Mouse (Mus musculus): ENCODE measurements at regions not wholly inside any gene's neighbourhood (a gene's known extent, or its start where the extent isn't known, plus 50 kb on each side); places are given as distances from the start of the nearest gene placed in this dataset.
"Not testable (repeated sequence)": the region's sequence is repeated elsewhere in the genome, so short reads cannot be mapped to it uniquely, and the experiment has no call there.

- TF ChIP-seq POLR2A (IDR thresholded peaks at IDR 0.05; ENCODE audit: borderline replicate concordance, insufficient read depth, low read length) (no peak), CTCF (IDR thresholded peaks at IDR 0.05; ENCODE audit: borderline replicate concordance, insufficient read depth, low read depth, low read length) (no peak)
- H3K4me3 ChIP-seq (replicated peaks; ENCODE audit: insufficient read depth, low read depth, low read length) = no peak overlapping the region
- WGBS = 64% methylated on average over 6 of the region's 6 CpGs
- H3K4me1 ChIP-seq (ENCODE audit: control insufficient read depth, insufficient read depth, low read length) = no peaks in the 10 kb centered on the region
- no peak for DNase-seq
- no peaks in the 10 kb centered on the region; the same call in 1 of the 2 replicates for H3K27me3 ChIP-seq (ENCODE audit: control insufficient read depth, insufficient read depth, low read length)
- no peak overlapping the region for H3K27ac ChIP-seq (ENCODE audit: insufficient read depth, low read length)
Observed at GRCm38 (mm10) chr6:109230391-109230790, 401.9 kb downstream of the Edem1 start.

GRCm38 (mm10) chr6:109233426-109233825 lies 405.0 kb downstream of the Edem1 start:
- TF ChIP-seq POLR2A (IDR thresholded peaks at IDR 0.05; ENCODE audit: borderline replicate concordance, insufficient read depth, low read length) (no peak), CTCF (IDR thresholded peaks at IDR 0.05; ENCODE audit: borderline replicate concordance, insufficient read depth, low read depth, low read length) (no peak)
- no peaks in the 10 kb centered on the region; the same call in 1 of the 2 replicates for H3K27me3 ChIP-seq (ENCODE audit: control insufficient read depth, insufficient read depth, low read length)
- 10% methylated on average over 3 of the region's 3 CpGs for WGBS
- H3K4me3 ChIP-seq (replicated peaks; ENCODE audit: insufficient read depth, low read depth, low read length) = no peak overlapping the region
- H3K27ac ChIP-seq (ENCODE audit: insufficient read depth, low read length) = no peak overlapping the region
- H3K4me1 ChIP-seq (ENCODE audit: control insufficient read depth, insufficient read depth, low read length) = no peaks in the 10 kb centered on the region
- DNase-seq = no peak

GRCm38 (mm10) chr6:109245666-109246065 lies 417.2 kb downstream of the Edem1 start:
- H3K4me1 ChIP-seq (ENCODE audit: control insufficient read depth, insufficient read depth, low read length) = no peaks in the 10 kb centered on the region
- TF ChIP-seq POLR2A (IDR thresholded peaks at IDR 0.05; ENCODE audit: borderline replicate concordance, insufficient read depth, low read length) = no peak
- TF ChIP-seq CTCF (IDR thresholded peaks at IDR 0.05; ENCODE audit: borderline replicate concordance, insufficient read depth, low read depth, low read length) = no peak
- DNase-seq = no peak
- no peaks in the 10 kb centered on the region for H3K27me3 ChIP-seq (ENCODE audit: control insufficient read depth, insufficient read depth, low read length)
- no peak overlapping the region for H3K4me3 ChIP-seq (replicated peaks; ENCODE audit: insufficient read depth, low read depth, low read length)
- WGBS = 40% methylated on average over 2 of the region's 2 CpGs
- H3K27ac ChIP-seq (ENCODE audit: insufficient read depth, low read length) = no peak overlapping the region

GRCm38 (mm10) chr6:109246510-109246909 lies 418.1 kb downstream of the Edem1 start:
- WGBS = 69% methylated on average over 2 of the region's 2 CpGs

More at GRCm38 (mm10) chr6:109246510-109246909, 418.1 kb downstream of the Edem1 start:
- H3K27ac ChIP-seq (ENCODE audit: insufficient read depth, low read length); H3K27me3 ChIP-seq (ENCODE audit: control insufficient read depth, insufficient read depth, low read length); H3K4me1 ChIP-seq (ENCODE audit: control insufficient read depth, insufficient read depth, low read length); H3K4me3 ChIP-seq (replicated peaks; ENCODE audit: insufficient read depth, low read depth, low read length); DNase-seq: not testable (repeated sequence)
